Mouse (Mus musculus): ENCODE measurements around the gene Whrn.
A peak's percentile ranks its signal among the peaks of the same experiment; 100 is the strongest.

Gene Whrn

DNA sequence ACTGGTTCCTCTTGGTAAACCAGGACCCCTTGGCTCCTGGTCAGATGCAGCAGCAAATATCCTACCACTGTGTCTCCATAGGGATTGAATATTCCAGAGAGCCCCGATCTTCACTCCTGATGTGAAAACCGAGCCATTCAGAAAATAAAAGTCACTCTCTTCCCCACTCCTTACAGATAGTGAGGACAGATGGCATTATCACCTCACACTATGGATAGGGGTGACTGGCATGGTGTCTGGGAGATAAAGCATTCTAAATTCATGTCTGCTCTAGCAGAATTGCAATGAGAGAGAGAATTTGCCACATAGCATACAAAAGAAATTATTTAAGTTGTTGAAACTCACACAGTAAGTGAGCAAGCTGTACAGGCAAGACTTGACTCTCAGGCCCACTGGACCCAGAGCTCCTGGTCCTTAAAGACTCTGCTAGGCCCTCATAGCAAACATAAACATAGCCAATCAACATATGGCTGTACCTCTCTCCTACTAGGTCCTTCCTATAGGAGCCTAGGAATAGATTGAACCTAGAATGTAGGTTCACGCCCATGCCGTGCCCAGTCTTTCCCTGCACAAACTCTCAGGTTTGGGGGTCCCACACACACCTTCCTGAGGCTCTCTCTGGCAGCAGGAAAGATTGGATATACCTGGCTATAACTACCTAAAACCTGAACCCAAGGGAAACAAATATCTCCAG, 113.0 kb downstream of the Whrn start:
- no peak for DNase-seq (ENCODE audit: low spot score)

DNA sequence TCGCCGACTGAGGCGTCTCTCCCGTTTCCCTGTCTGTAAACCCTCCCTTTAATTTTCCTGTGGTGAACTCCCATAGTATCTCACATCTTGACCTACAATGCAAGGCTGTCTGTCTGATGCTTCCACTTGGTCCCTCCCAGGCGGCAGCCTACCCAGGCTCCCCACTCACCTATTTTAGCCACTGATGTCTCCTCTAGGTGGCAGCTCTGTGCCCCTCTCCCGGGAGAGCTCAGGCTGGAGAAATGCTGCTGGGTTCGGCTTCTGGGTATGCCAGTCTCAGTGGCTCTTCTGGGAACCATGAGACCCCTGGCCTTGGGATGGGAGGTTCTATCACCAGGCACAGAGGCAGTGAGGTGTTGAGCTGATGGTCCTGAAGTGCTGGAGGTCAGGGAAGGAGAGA, 118.3 kb downstream of the Whrn start:
- no peak for DNase-seq (ENCODE audit: low spot score)

DNA sequence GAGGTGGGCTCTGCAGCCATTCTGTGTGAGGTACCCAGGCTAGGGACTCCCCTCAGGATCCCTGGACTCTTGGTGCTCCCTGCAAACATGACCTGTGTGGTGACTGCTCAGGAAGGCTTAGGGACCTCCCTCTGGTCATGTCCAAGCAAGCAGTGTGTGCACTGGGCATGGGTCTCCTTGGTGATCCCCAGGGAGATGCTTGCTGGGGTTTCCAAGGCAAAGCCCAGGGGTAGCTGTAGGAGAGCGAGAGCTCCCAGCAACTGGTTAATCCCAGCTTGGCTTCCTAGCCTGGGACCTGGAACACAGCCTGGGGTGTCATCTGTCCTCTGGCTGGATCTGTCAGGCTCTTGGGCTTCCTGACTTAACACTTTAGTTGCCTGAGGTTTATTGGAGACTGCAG, 120.4 kb downstream of the Whrn start:
- no peak for DNase-seq (ENCODE audit: low spot score)

DNA sequence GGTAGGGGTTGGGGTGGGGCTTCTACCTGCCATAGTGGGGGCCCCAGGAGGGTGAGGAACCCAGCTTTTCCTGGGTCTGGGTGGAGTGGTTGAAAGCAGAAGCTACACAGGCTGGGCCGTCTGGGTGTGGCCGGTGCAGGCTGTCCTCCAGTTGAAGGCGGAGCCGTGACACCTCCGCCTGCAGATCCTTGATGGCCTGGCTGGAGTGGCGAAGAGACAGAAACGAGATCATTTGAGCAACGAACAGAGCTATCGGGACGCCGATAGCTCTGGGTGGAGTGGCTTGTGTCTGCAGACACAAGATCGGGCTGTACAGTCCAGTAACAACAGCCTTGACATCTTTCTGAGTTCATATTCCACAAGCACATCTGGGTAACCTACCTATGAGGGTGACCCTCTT, 121.5 kb downstream of the Whrn start:
- DNase-seq (ENCODE audit: low spot score) = no peak

DNA sequence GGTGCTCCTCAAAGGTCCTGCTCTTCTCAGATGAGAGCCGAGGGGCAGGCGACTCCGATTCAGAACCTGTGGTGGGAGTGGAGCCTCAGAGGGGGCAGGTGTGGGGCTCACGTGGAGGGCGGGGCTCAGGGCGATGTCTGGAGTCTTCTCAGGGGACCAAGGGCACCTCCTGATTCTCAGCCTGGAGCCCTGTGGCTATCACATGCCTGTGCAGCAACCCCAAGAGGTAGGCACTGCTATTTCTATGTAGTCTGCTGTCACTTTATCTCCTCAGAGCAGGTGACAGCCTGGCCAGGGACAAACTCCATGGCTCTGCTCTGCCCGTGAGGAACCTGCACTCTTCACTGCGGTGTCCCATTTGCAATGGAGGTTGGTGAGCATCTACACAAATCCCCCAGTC, 122.4 kb downstream of the Whrn start:
- DNase-seq (ENCODE audit: low spot score) = no peak

DNA sequence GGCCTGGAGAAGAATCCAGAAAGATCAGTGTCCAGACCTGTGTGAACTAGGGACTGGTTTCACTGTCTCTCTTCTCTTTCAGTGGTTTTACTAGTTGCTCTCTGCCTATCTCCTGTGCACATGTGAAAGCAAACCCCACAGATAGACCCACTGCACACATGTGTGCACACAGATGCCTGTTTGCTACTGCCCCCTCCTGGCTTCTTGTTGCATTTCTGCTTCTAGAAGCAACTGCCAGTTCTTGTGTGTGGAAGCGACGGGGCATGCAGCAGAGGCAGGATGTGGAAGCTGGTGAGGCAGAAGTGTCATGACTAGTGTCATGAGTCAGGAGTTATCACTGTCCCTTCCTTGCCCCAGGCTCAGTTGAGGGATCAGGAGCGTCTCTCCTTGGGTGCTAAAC, 123.9 kb downstream of the Whrn start:
- DNase-seq (ENCODE audit: low spot score) = peak; percentile 19

DNA sequence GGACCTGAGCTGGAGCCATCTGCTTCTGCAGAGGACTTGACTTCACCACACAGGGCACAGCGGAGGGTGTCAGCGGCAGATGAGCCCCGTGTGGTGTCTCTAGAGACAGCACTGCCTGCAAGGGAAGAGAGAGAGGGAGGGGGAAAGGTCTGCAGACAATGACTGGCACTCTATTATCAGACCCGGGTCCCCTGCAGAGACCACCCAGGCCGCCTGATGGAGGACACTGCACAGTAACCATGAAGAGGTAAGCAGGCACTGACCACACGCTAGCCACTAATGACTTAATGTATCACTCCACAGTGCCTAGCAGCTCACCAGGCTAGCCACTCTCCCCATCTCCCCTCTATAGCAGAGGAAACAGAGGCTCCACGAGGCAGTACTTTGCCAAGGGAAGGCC, 124.9 kb downstream of the Whrn start:
- no peak for DNase-seq (ENCODE audit: low spot score)

DNA sequence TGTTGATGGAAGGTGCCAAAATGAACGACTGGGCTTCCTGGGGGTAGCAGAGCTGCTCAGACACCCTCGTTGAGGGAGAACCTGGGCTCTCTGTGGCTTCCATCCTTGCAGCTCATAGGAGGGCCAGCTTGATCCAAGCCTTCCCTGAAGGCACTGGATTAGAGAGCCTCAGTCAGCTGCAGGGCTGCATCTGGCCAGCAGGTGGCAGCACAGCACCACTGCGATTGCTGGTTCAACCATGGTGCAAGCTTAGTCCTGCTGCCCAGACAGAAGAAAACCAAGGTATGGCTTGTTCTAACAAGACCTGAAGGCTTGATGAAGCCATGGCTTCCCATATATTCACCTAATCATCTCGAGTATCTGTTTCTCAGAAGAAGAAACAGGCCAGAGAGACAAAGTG, 127.2 kb downstream of the Whrn start:
- peak; percentile 45 for DNase-seq (ENCODE audit: low spot score)
